Mouse (Mus musculus): ENCODE data around the gene Hist1h1d.
A peak's percentile ranks its signal among the peaks of the same experiment; 100 is the strongest.

Gene Hist1h1d

GRCm38 (mm10) chr13:23552962-23553361 is at the start of gene Hist1h1d:
Hist1h1d (plus strand) TSS chr13:23553262.
- DNase-seq: no peak

DNA sequence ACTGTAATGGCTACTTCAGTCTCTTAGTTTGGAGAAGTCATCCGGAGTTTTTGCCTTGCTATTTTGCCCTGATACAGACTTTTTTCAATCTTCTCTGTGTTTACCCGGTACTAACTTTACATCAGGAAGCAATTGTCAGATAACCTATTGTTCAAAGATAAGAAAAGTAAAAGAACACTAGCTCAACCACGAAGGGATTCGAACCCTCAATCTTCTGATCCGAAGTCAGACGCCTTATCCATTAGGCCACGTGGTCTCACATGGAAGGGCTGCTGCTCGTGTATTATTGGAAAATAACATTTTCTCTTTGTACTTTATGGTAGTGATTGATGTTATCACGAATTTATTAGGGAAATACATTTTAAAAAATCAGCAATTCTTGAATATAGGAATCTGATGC is 49.3 kb upstream of the Hist1h1d start:
- DNase-seq: peak; percentile 41 to 51

DNA sequence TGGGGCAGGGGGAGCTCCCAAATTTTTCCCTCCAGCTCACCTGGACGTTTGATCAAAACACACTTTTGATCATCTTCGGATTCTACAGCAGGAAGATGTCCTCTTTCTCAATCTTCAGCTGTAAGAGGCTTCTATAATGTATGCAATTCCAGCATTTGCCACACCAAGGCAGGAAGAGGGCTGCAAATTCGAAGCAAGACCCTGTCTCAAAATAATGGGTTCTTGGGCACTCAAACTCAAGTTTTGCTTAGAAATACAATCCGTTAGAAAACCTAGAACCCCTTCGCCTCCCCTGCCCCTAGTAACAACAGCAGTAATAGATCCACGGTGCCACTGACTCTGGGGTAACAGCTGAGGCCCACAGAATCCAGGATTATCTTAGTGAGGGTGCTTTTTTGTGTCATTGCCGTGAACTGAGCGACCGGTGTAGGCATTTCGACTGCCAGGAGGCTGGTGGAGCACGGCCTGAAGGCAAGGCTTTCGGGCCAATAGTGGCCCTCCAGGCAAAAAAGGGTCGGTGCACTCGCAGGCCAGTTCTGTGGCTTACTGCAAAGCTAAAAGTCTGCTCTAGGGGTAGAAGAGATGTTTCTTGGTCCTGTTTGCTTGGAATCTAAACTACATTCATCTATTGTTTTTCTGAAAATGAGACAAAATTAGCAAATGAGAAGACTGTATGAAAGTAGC is 47.3 kb upstream of the Hist1h1d start:
- no peak for DNase-seq

DNA sequence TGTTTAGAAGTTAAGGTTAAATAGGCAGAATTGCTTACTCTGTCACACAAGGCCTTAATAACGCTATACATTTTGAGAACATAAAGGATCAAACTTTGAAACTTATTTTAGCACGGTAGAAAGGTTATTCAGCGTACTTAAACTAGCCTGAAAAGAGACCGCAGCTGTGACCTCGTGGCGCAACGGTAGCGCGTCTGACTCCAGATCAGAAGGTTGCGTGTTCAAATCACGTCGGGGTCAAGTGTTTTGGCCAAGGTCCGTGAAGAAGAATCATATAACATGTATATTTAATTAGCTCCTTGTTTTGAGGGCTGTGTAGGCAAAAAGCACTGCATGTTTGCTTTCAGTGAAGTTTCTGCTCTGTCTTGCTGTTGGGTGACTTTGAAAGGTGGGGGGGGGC is 46.7 kb upstream of the Hist1h1d start:
- peak; percentile 55 to 59 for DNase-seq

- DNase-seq: peak; percentile 21 to 37
These were observed 46.1 kb upstream of the Hist1h1d start for GRCm38 (mm10) chr13:23506819-23507515.

DNA sequence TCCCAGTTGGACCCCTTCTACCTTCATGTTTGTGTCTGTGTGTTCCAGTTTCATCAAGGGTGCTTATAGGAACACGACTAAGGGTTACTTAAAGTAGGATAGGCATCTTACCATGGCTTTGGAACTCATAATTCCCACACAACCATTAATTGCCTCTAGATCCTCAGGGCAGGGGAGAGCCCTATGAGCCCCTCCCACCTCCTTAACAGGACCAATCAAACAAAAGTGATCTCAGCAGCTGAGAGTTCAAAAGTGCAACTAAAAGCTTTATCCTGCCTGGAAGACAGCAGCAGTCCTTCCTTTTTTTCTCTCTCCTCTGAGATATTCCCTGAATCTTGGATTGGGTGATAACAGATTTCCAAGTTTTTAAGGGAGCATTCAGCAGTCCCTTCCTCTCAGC is 42.9 kb upstream of the Hist1h1d start:
- DNase-seq: no peak

GRCm38 (mm10) chr13:23513517-23513916 is 39.5 kb upstream of the Hist1h1d start:
- no peak for DNase-seq

DNA sequence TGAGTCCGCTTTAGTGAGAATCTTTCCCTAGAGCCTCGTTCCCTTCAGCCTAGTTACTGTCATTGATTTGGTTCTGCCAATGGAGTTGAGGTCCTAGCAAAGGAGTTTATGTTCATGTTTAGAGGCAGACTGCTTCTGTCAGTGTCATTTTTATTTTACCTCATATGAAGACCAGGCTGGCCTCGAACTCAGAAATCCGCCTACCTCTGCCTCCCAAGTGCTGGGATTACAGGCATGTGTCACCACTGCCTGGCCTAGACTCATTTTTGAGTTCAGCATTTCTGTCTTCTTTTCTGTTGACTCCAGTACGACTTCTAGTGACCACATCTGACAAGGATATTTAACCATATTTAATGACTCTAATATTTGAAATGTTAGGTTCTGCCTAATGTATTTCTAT is 37.8 kb upstream of the Hist1h1d start:
- no peak for DNase-seq

DNA sequence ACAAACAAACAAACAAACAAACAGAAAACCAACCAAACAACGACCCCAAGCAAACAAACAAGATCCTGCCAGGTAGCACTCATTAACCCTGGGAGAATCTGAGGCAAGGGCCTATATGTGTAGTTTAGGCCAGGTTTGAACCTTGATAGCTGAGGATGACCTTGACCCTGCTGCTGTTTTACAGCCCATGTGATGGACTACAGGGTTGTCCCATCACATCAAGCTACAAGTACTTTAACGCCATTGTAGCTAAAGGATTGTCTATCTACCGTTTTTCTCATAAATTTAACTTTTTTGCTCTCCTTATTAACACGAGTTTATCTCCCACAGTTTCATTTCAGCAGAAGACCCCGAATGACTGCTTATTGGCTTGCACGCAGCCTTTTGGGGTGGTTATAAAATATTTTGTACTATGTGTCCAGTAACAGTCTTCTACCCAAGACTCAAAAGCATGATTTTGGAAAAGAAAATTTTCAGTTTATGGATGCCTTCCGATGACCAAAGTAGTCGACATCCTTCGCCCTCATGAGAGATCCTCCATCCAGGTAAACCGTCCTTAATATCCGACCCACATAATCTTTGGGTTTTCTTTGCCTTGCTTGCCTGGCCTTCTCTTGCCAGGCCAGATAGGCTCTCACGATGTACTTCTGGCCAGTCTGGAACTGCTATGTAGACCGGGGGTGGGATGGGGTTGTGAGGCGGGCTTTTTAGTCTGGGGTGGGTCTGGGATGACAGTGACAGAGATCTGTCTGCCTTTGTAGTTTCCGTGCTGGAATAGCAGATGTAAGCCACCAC is 37.0 kb upstream of the Hist1h1d start:
- DNase-seq: no peak

DNA sequence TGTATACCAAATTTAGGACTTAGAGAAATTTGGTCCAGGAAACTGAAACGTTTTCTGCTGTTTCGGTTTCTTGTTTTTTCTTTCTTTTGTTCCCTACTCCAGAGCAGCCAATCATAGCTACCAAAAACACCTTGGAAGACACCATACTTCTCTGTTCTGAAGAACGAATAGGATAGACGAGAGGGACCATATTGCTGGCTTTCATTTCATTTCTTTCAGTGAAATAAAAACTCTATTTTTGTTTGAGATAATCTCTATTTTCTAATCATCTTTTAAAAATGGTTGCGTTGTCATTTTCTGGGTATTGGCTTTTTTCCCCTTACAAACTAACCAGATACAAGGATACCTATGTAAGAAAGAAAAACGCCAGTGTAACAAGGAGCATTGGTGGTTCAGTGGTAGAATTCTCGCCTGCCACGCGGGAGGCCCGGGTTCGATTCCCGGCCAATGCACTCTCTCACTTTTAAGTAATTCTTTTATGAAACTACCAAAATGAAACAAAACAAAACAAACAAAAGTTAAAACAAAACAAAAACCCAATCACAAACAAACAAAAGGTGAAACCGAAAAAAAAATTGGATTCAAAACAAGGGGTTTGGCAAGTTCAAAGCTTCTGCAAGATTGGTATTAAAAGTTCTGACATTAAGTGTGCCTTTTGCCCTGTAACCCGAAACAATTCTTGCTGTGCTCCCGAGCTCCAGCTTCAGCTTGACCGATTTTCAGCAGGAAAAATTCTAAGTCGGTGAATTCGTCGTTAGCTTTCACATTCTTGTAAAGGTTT is 36.0 kb upstream of the Hist1h1d start:
- peak; percentile 82 to 87 for DNase-seq

DNA sequence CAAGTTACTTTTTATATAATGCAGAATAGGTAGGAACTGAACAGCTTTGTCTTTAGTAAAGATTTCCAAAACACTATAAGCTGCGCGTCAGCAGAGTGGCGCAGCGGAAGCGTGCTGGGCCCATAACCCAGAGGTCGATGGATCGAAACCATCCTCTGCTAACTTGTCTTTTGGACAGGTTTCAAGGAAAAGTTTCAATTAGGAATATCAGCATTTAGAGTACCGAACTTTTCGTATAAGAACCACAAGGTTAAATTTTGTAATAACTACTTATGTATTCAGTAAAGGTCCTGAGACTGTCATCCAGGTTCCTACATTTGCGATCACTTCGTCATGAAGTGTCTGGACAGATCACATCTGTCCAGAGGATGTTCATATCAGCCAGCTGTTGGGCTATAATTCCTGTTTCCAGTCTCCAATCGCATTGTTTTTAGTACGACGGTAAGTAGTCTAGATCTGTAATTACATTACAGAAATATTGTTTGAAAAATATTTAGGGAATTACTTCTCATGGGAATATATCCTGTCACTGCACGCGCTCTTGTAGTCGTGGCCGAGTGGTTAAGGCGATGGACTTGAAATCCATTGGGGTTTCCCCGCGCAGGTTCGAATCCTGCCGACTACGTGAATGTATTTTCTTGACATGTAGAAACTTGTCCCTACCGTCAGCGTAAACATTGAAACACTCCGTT is 35.3 kb upstream of the Hist1h1d start:
- peak; percentile 92 to 94 for DNase-seq

- no peak for DNase-seq
These were observed 34.8 kb upstream of the Hist1h1d start for GRCm38 (mm10) chr13:23518295-23518603.

GRCm38 (mm10) chr13:23518885-23519284 is 34.2 kb upstream of the Hist1h1d start:
- DNase-seq: peak; percentile 76 to 82

- peak; percentile 77 to 84 for DNase-seq
These were observed 33.6 kb upstream of the Hist1h1d start for GRCm38 (mm10) chr13:23519416-23519815.

GRCm38 (mm10) chr13:23521703-23522102 is 31.4 kb upstream of the Hist1h1d start:
- peak; percentile 83 to 88 for DNase-seq

- no peak for DNase-seq
These were observed 29.1 kb upstream of the Hist1h1d start for GRCm38 (mm10) chr13:23523976-23524375.

DNA sequence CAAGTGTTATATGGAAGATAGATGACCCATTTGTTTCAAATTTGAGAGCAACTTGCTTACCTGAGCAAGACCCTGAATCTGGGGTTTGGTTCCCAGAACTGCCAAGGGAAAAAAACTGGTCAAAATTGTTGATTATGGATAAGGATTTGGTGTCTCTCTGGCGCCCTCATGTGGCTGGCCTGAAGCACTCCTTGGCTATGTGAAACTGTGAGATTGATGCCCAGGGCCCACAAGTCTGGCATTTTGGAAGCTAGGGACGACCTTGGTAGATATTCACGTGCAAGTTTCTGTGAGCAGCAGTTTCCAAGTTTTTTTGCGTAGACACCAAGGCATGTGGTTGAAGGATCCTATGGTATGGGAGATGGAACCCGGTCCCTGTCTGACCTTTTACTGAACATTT is 28.4 kb upstream of the Hist1h1d start:
- peak; percentile 83 to 84 for DNase-seq

GRCm38 (mm10) chr13:23525901-23526300 is 27.2 kb upstream of the Hist1h1d start:
- peak; percentile 48 to 56 for DNase-seq

- DNase-seq: peak; percentile 92 to 93
These were observed 26.8 kb upstream of the Hist1h1d start for GRCm38 (mm10) chr13:23526312-23526711.

DNA sequence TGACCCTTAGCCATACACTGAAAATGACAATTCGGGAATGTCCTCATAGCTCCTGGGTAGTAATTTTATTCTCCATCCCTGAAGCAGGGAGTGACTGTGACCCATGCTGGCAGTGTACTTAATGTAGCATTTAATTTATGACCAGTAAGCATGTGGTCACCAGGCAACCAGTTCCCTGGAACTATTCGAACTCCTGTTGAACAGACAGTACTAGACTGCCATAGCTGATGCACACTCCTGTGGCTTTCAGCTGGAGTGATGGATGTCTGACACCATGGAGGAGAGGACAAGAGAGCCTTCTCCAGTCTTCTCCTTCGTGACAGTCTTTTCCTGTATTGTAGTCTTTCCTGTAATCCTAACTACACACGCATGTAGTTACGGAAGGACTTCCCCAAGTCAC is 24.1 kb upstream of the Hist1h1d start:
- no peak for DNase-seq

- DNase-seq: no peak
These were observed 23.4 kb upstream of the Hist1h1d start for GRCm38 (mm10) chr13:23529480-23530165.
